Mouse (Mus musculus) left cerebral cortex, postnatal 4 days (tissue): Measurements from ENCODE around the gene Rapsn. TPM values are rescaled to one million over a fixed set of nuclear protein-coding genes. Genes with fewer than 3 reads are reported as not detected.
"Not testable (repeated sequence)": the region's sequence is repeated elsewhere in the genome, so short reads cannot be mapped to it uniquely, and the experiment has no call there.

Experiments
- DNase-seq: peaks from one replicate; pipeline ENCODE4 v3.0.0-alpha.2; 2022
- intact Hi-C: fragments of 180-260 bp; cut with DNase I; formaldehyde crosslinking; loops from one replicate; pipeline ENCODE4 v1.15.1; 2025
- total RNA-seq, 2 experiments: library from RNA; stranded (reverse); gene quantifications; 2 replicates each; pipeline ENCODE4 v1.2.3; 2021

Rapsn gene
- not detected for total RNA-seq

DNA sequence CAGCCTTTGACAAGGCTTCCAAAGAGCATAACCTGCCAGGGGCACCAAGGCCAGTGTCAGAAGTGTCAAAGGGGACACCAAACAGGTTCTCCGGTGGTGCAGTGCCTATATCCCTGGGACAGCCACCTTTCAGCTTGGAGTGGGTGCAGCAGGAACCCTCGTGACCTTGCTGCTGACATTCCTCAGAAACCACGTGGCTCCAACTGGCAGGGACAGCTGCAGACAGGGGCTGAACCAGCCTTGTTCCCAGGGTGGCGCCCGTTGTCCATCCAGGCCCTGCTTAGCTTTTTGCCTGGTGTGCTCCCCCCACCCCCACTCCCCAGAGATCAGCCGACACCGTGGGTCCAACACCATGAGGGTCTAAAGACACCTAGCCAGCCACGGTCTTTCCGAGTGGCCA, at the start of gene Rapsn:
Gene Rapsn (plus strand): TSS at position 236 of the 400 bp plus-strand sequence.
- intact Hi-C loops, result no loop called here

DNA sequence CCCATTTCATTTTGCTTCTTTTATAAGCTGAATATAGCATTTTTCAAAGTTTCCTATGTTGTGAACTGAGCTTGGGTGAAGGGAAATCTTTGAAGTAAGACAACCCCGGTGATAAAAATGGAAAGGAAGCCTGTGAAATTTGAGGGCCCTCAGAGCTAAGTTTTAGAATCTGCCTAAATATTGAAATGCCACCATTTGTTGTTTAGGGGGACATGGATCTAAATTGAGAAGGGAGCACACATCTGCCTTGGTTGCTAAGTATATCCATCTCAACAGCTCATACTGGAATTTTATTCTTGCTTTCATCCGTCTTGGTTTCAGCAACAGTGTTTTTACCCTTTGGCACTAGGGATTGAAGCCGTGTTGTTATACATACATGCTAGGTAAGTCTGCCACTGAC, 49.4 kb upstream of the Rapsn start:
- intact Hi-C loops, result no loop called here
- DNase-seq, result no peak

More for the DNA sequence above, at the start of gene Rapsn:
- no peak for DNase-seq

DNA sequence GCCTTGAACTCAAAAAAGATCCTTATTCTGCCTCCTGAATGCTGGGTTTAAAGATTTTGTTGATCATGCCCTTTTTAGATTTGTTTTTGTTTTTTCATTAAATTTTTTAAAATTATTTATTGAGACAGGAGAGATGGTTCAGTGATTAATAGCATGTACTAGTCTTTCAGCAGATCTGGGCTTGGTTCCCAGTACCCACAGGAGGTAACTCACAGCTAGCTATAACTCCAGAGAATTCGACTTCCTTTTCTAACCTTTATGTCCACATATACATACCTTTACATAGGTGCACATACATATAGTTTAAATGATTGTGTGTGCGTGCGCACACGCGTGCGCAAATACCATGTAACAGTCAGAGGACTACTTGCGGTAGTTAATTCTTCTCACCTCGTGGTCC, 26.9 kb upstream of the Rapsn start:
- intact Hi-C loops, result no loop called here

DNA sequence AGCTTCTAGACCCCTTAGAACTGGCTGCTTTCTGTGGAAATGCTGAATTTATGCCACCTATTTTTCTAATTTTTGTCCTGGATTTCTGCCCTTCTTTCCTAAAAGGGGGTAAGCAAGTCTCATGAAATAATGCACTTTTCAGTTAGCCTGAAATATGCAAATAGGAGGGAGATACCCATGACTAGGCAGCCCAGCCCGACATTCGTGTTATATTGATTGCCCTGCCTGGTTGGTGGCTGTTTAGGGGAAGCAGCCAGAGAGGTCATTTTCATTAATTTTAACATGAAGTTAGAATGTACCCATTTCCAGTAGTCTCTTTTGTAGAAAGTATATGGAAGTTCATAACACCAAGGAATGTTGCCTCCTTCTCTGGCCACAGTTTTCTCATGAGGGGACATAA, 21.5 kb upstream of the Rapsn start:
- intact Hi-C loops, result loop anchor here (10.0 kb wide), 1 partner anchor 149 kb away; no protein-coding TSS in a partner anchor
- DNase-seq, result no peak

More for the DNA sequence above, 26.9 kb upstream of the Rapsn start:
- no peak for DNase-seq

DNA sequence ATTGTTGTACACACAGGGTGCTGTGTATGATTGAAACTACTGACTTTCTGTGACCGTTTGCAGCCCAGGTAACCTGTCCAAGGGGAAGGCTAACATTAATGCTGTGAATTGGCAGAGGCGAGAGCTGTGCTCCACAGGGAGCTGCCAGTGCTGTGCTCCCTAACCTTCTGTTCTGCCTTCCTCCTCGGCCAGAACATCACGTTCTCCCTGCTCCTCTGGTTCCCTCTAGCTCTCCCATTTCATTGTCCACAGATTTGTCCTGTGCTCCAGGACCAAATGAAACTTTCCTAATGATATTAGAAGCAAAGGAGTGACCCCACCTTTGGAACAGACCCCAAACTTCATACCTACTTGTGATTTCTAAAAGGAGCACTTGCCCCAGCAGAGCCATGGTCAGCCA, 20.0 kb upstream of the Rapsn start:
- intact Hi-C loops, result loop anchor here (10.0 kb wide), 1 partner anchor 151 kb away; no protein-coding TSS in a partner anchor
- DNase-seq, result no peak

DNA sequence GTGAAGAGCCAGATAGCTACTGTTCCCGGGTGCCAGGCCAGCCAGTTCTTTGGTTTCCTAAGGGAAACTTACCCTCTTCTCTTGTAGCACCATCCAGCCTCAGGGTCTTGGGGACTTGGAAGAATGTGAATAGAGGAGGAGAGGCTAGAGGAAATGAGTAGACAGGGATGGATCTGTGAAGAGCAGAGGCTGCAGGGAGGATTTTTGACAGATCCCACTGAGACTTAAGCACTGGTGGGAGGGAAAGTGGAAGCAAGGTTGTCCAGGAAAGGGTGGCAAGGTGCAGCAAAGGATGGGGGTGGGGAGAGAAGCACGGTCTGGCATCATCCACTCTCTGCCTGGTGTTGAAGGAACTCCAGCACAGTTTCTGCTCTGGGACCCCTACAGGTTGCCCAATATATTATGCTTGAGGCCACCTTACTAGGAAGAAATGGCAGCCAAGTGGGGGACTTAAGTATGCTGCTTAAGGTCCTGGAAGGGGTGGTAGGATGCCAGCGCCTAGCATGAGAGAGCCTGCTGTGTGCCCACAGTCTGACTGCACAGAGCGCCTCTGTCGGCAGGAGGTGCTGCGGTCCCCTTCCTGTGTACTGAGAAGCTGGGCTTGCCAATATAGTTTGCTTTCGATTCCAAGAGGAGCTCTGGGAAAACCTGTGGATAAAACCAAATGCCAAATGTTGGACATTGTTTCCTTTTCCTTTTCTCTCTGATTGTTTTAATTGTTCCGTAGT, 17.2 kb upstream of the Rapsn start:
- intact Hi-C loops, result loop anchor here (10.0 kb wide), 1 partner anchor 153 kb away; no protein-coding TSS in a partner anchor
- DNase-seq, result peak; percentile 20

DNA sequence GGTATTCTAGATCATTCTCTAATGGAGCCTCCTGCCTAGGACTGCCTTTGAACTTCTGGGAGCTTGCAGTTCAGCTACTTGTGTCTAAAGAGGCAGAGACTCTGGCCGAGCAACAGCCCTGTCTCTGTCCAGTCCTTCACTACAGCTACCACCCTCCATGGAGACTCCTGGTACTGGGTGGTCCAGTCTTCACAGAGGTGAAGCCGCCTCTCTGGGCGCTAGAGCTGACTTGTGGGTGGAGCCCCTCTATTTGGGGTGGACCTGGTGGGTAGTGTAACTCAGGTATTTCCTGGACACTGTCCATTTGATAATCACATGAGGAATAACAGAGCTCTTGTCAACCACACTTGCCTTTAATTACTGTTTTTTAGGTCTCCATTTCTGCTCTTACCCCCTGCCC, 15.5 kb upstream of the Rapsn start:
- intact Hi-C loops, result loop anchor here (10.0 kb wide), 1 partner anchor 155 kb away; no protein-coding TSS in a partner anchor
- no peak for DNase-seq

DNA sequence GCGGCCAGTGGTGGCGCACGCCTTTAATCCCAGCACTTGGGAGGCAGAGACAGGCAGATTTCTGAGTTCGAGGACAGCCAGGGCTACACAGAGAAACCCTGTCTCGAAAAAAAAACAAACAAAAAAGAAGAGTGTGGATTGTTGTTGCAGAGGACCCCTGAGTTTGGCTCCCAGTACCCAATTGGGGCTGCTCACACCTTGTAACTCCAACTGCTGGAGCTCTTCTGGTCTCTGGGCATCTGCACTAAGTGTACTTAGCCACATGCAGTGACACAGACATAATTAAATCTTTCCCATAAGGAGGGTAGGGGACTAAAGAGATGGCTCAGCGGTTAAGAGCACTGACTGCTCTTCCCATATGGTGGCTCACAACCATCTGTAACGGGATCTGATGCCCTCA, 13.2 kb upstream of the Rapsn start:
- DNase-seq, intact Hi-C loops: not testable (repeated sequence)

DNA sequence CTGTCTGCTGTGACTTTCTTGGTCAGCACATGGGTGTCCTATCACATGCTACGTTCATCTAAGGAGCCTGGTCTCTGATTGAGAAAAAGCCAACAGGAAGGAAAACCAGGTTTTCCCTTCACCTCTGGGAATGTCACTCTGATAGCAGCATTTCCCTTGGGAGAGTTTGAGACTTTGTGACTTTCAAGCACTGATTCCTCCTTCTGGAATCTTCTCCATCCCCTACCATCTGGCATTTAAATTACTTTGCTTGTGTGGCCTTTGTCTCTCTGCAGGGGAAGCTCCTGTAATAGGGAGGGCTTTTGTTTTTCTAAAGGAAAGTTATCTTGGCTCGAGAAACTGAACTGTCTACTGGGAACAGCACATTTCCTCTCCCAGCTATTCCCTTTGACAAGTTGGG, 12.3 kb upstream of the Rapsn start:
- intact Hi-C loops, result no loop called here

DNA sequence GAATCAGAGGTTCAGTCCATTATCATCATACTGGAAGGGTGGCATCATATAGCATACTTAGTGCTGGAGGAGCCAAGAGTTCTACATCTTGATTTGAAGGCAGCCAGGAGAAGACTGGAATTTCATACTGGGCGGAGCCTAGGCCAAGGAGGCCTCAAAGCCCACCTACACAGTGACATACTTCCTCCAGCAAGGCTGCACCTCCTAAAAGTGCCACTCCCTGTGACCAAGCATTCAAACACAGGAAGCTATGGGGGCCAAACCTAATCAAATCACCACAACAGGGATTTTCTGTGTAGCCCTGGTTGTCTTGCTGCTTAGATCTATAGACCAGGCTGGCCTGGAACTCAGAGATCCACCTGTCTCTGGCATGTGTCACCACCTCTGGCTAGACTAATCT, 11.5 kb upstream of the Rapsn start:
- DNase-seq, result no peak
- intact Hi-C loops, result no loop called here

More for the DNA sequence above, 12.3 kb upstream of the Rapsn start:
- no peak for DNase-seq

DNA sequence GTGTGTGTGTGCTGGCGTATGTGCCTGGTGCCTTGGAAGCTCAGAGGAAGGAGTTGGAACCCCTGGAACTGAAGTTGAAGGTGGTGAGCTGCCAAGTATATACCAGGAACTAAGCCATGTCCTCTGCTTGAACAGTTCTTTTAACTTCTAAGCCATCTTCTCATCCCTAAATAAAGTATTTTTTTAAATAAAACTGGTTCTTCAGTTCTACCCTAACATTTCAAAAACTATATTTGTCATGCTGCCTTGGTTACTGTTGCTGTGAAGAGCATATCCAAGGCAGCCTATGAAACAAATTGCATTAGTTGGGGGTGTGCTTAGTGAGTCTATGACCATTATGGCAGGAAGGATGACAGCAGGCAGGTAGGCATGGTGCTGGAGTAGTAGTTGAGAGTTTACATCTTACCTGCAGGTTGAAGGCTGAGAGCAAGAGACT, 10.3 kb upstream of the Rapsn start:
- DNase-seq, result no peak
- intact Hi-C loops, result no loop called here

DNA sequence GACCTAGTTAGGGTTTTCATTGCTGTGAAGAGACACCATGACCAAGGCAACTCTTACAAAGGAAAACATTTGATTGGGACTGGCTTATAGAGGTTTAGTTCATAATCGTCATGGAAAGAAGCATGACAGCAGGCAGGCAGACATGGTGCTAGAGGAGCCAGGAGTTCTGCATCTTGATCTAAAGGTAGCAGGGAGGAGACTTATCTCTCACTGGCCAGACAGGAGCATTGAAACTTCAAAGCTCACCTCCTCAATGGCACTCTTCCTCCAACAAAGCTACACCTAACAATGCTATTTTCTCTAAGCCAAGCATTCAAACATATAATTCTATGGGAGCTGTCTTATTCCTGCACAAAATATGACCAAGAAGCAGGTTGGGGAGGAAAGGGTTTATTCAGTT, 8.9 kb upstream of the Rapsn start:
- intact Hi-C loops, result no loop called here

DNA sequence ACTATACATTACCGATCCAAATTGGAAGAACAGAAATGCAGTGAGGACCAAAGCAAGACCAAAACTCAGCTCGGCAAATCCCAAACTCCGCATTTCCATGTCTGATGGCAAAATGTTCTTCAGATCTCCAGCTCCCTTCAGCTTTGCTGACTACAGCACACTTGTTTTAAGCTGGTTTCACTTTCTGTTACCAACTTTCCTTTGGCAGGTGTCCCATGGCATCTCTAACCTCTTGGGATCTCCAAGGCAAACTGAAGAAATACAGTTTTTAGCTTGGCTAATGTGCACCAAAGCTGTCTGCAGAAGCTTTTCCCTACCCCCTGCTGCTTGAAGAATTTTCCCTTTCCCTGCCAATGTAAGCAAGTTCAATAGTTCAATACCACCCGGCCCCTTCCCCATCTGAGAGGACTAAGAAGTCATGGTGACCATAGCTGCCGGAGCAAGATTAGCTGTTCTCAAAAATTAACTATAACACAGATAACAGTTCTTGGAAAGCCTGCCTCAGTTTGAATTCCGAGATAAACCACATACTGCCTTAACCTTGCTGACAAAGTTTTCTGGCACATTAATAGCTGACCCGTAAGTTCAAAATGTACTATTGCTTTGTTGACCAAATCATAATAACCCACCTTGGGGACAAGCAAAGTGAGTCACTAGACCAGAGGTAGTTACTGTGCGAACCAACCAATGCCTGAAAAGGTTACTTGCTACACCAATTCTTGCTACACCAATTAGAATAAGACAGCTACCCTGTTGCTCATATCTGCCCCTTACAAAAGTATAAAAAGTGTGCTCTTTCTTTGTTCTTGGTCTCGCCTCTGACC, 7.8 kb upstream of the Rapsn start:
- no peak for DNase-seq
- intact Hi-C loops, result no loop called here

More for the DNA sequence above, 8.9 kb upstream of the Rapsn start:
- no peak for DNase-seq

DNA sequence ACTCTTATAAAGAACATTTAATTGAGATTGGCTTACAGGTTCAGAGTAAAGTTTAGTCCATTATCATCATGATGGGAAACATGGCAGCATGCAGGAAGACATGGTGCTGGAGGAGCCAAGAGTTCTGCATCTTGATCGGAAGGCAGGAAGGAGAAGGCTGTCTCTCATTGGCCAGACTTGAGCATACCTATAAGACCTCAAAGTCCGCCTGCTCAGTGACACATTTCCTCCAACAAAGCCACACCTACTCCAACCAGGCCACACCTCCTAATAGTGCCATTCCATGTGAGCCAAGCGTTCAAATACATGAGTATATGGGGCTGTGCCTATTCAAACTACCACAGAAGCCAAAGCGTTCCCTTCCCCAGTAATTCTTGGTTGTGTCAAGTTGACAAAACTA, 4.2 kb upstream of the Rapsn start:
- intact Hi-C loops, result no loop called here
- no peak for DNase-seq

DNA sequence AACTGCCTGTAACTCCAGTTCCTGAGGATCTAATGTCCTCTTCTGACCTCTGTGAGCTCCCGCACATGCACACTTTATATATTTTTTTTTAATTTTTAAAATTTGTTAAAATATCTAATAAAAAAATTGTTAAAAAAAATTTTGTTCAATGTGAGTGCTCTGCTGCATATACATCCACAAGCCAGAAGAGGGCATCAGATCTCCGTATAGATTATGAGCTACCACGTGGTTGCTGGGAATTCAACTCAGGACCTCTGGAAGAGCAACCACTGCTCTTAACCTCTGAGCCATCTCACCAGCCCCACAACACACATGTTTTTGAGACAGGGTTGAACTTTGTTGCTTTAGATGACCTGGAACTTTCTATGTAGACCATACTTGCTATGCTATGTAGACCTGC, 2.4 kb upstream of the Rapsn start:
- intact Hi-C loops, result no loop called here
- DNase-seq, result no peak

DNA sequence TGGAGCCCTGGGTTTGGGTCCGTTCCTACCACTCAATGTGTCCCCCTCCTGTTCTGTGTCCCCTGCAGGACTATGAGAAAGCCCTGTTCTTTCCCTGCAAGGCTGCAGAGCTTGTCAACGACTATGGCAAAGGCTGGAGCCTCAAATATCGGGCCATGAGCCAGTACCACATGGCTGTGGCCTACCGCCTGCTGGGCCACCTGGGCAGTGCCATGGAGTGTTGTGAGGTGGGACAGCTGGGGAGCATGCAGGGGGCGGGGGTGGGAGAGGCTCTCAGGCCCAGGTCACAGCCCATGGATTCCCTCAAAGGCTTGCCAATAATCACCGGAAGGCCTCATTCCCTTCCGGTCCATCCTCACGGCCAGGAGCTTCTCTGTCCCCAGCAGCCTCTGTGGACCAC, 6.4 kb downstream of the Rapsn start:
- no peak for DNase-seq
- intact Hi-C loops, result no loop called here

DNA sequence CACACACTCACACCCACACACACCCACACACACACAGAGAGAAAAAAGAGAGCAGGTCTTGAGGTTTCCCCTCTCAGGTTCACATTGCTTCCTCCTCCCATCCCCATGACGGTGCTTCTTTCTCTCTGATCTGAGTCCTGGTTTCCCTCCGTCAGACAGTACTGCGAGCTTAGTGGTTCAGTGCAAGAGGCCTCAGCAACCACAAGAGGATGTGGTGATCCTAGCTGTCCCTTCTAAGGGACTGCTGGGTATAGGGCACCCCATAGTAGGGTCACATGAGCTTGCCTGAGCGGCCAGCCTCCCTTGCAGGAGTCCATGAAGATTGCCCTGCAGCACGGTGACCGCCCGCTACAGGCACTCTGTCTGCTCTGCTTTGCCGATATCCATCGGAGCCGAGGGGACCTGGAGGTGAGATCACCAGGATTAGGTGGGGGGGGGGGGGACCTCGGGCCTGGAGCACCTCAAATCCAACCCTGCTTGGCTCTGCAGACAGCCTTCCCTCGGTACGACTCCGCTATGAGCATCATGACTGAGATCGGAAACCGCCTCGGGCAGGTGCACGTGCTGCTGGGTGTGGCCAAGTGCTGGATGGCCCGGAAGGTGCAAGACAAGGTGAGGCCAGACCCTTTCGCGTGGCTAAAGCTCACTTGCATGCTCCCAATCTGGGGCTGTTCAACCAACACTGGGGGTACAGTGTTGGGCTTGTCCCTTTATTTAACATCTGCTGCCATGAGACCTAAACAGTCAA, 7.4 kb downstream of the Rapsn start:
- DNase-seq, result no peak
- intact Hi-C loops, result no loop called here

DNA sequence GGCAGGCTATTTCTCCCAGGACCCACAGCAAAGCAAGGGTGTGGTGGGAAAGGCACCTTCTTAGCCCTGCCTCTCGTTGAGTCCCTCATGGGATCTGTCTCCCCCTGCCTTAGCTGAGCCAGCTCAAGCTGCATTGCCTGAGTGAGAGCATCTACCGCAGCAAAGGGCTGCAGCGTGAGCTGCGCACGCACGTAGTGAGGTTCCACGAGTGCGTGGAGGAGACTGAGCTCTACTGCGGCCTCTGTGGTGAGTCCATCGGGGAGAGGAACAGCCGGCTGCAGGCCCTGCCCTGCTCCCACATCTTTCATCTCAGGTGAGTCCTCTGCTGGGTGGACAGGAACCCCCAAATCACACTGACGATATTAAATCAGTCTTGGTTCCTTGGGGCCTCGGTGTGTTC, 9.3 kb downstream of the Rapsn start:
- intact Hi-C loops, result no loop called here
- no peak for DNase-seq

DNA sequence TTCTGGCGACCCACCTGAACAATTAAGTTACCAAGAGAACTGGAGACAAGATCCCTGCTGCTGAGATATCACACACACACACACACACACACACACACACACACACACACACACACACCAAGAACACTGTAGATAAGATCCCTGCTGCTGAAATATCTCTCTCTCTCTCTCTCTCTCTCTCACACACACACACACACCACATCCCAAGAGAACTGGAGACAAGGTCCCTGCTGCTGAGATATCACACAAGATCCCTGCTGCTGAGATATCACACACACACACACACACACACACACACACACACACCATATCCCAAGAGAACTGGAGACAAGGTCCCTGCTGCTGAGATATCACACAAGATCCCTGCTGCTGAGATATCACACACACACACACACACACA, 10.4 kb downstream of the Rapsn start:
- intact Hi-C loops, result not testable (repeated sequence)

DNA sequence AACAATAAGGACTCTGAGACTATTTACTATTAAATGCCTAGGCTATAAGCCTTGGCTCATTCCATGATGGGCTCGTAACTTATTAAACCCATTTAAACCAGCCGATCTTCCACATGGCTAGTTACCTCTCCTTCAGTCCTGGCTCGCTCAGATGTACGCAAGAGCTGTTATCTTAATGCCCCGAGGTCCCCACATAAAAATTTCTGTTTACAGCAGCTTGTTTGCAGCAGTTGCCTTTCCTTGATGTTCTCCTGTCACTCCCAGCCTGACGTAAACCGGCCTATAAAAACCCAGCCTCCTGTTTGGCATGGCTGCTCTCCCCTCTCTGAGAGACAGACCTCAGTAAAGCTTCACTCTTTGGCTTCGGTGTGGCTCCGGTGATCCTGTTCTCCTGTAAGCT, 11.9 kb downstream of the Rapsn start:
- no peak for DNase-seq
- intact Hi-C loops, result no loop called here

More for the DNA sequence above, 10.4 kb downstream of the Rapsn start:
- DNase-seq, result not testable (repeated sequence)

DNA sequence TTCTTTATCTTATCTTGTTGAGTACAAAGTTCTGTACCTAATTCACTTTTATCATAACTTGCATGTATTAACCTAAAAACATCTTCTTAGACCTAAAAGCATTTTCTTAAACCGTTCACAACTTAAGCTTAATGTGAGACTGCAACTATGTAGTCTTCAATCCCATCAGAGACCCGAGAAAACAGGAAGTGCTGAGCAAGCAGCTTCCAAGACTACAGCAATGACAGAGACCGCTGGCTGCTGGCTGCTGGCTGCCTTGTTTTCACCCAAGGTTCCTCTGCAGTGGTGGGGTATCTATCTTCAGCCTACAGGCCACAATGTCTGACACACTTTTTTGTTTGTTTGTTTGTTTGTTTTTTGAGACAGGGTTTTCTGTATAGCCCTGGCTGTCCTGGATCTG, 16.5 kb downstream of the Rapsn start:
- intact Hi-C loops, result no loop called here

More for the DNA sequence above, 16.5 kb downstream of the Rapsn start:
- DNase-seq, result no peak
